Mouse (Mus musculus) small intestine, adult 2 months (tissue): ENCODE results near the gene Srp9. TPM values are rescaled to one million over a fixed set of nuclear protein-coding genes. Genes with fewer than 3 reads are reported as not detected.

ENCODE experiments used
- H3K27ac ChIP-seq: fragments of 200-500 bp; 2 replicates; pipeline ENCODE4 v1.5.1; 2012; ENCODE audit warnings: low read depth, low read length, control low read depth, inconsistent platforms; ENCODE audit not compliant: insufficient read depth
- H3K27me3 ChIP-seq: fragments of 200-500 bp; 2 replicates; pipeline ENCODE4 v1.6.1; 2012; ENCODE audit warnings: mild to moderate bottlenecking, moderate library complexity, low read length, inconsistent platforms; ENCODE audit not compliant: control insufficient read depth, insufficient read depth
- H3K36me3 ChIP-seq: fragments of 200-500 bp; 2 replicates; pipeline ENCODE4 v1.6.1; 2012; ENCODE audit warnings: mild to moderate bottlenecking, low read length, control low read depth, inconsistent platforms; ENCODE audit not compliant: control insufficient read depth, insufficient read depth
- H3K4me1 ChIP-seq: fragments of 200-500 bp; 2 replicates; pipeline ENCODE4 v1.6.1; 2012; ENCODE audit warnings: low read length, inconsistent platforms, mixed read lengths; ENCODE audit not compliant: control insufficient read depth, insufficient read depth, insufficient read length
- H3K4me3 ChIP-seq: fragments of 200-500 bp; 2 replicates; pipeline ENCODE4 v1.5.1; 2012; ENCODE audit warnings: low read depth, mild to moderate bottlenecking, control low read depth, inconsistent platforms, low read length, moderate library complexity
- CTCF ChIP-seq: fragments of 200-500 bp; IDR thresholded peaks from 2 replicates; pipeline ENCODE4 v1.5.1; 2012; ENCODE audit warnings: low read depth, mild to moderate bottlenecking, control low read depth, inconsistent platforms, low read length, moderate library complexity, mixed read lengths; ENCODE audit not compliant: insufficient replicate concordance, insufficient read length; ENCODE audit errors: extremely low read depth
- POLR2A ChIP-seq: fragments of 200-500 bp; IDR thresholded peaks from 2 replicates; pipeline ENCODE4 v1.6.1; 2012; ENCODE audit warnings: low read depth, mild to moderate bottlenecking, control low read depth, inconsistent platforms, low read length, moderate library complexity
- WGBS: fragments of 180-500 bp; shearing (Covaris S2); methylation state at CpG from one replicate; pipeline ENCODE4 v1.1.7; 2018; 5-methylcytosine and 5-hydroxymethylcytosine counted together
- polyA plus RNA-seq: library from polyadenylated mRNA; depleted of rRNA; stranded (reverse); fragments of >200 nt; gene quantifications from 2 replicates; pipeline ENCODE4 v1.2.3, GENCODE M21; 2012; rRNA removed

Gene Srp9
- 14.6 and 23.5 TPM in 2 replicates for polyA plus RNA-seq

DNA sequence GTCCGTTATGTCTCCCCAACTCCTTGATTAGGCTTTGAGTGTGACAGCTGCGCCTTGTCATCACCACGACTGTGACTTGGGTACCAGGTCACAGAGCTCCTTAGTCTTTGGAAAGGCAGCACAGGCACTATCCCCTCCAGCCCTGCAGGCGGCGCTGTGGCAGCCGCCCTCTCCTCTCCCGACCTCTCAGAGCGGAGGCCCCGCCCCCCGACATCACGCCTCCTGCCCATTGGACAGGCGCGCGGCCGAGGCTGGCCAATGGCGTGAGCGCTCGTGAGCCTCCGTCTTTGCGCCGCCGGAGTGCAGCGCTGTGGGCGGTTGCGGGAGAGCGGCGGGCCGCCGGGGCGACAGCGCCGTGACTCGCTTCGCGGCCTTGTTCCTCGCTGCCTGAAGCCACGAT lies at the start of gene Srp9:
Gene Srp9, plus strand, starts transcription at position 232 of the 400 bp plus-strand sequence.
- peak within 1 kb of the TSS; percentile 65 for H3K27ac ChIP-seq
- H3K4me1 ChIP-seq: no peaks in the 10 kb centered on the region
- H3K36me3 ChIP-seq: peaks cover 9% of the 10 kb centered on the region
- no peaks in the 10 kb centered on the region for H3K27me3 ChIP-seq
- TF ChIP-seq POLR2A: peak; percentile 71
- peak; percentile 99 for TF ChIP-seq CTCF
- WGBS: under 1% methylated on average over 37 of the region's 37 CpGs
- peak within 1 kb of the TSS; percentile 96 for H3K4me3 ChIP-seq

DNA sequence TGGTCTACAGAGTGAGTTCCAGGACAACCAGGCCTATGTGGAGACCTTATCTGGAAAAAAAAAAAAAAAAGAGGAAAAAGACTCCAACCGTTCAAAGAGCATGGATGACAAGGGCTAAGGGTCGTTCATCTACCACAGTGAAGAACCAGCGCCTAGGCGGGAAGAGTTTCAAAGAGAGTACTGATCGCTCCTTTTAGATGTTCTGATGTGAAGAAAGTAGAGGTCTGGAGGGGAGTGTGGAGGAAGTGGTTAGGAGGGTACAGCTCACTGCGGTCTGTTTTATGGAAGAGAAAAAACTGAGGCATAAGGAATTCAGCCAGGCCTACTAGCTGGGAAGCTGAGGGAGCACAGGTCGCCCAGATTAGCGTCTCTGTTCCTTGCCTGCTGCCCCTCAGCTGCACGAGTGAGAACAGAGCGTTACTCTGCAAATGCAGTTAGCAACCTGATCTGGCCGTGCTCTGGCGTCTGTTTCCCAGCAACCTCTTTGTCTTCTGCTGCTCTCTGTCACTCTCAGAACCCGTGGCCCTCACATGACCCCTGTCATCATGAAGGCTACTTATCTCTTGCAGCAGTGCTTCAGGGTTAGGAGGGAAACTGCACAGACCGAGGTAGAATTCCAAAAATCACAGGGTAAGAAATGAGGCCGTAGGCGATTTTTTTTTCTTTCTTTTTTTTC lies 42.7 kb upstream of the Srp9 start:
- Histone ChIP-seq H3K27ac (no peak overlapping the region), H3K4me1 (no peaks in the 10 kb centered on the region), H3K4me3 (no peak overlapping the region), H3K27me3 (no peaks in the 10 kb centered on the region), H3K36me3 (no peaks in the 10 kb centered on the region)
- 30% methylated on average over 16 of the region's 16 CpGs for WGBS
- no peak for TF ChIP-seq POLR2A
- TF ChIP-seq CTCF: no peak

DNA sequence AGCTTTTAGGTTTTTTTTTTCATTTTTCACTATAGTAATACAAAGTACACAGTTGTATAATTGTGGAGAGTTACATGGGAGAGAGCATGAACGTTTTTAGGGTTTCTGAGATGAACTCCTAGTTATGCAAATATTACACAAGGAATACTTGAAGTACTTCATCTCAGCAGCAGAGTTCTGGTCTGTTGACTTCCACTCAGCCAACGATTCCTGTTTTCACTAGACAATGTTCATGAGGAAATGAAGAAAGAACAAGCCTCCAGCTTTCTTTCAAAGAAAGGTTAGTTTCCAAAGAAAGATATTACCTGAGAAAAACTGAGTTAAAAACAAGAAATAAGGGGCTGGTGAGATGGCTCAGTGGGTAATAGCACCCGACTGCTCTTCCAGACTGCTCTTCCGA lies 41.1 kb upstream of the Srp9 start:
- Histone ChIP-seq H3K4me3 (no peak overlapping the region), H3K36me3 (no peaks in the 10 kb centered on the region), H3K27ac (no peak overlapping the region), H3K27me3 (no peaks in the 10 kb centered on the region), H3K4me1 (no peaks in the 10 kb centered on the region; the same call in 1 of the 2 replicates)
- TF ChIP-seq POLR2A: no peak
- TF ChIP-seq CTCF: no peak
- WGBS: 66% methylated on average over 4 of the region's 4 CpGs

DNA sequence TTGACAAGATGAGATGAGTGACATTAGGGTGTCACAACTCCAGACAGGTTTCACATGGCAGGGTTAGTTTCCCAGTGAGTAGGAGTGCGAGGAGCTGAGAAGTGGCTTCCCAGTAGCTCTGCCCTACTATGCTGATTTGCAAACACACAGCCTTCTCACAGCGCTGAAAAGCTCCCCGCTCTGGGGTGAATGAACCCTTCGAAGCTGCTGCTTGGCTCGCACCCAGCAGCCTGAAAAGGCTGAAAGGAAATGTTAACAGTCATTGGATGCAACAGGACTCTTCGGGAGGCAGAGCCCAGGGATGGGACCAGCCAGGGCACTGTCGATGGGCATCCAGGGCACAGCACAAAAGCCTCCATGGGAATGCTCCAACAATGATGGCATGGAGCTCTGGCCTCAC lies 37.8 kb upstream of the Srp9 start:
- Histone ChIP-seq H3K4me1 (peaks cover 3% of the 10 kb centered on the region; the same call in 1 of the 2 replicates), H3K36me3 (no peaks in the 10 kb centered on the region), H3K27ac (no peak overlapping the region), H3K4me3 (no peak overlapping the region), H3K27me3 (no peaks in the 10 kb centered on the region)
- WGBS: 73% methylated on average over 7 of the region's 7 CpGs
- TF ChIP-seq CTCF (no peak), POLR2A (no peak)

DNA sequence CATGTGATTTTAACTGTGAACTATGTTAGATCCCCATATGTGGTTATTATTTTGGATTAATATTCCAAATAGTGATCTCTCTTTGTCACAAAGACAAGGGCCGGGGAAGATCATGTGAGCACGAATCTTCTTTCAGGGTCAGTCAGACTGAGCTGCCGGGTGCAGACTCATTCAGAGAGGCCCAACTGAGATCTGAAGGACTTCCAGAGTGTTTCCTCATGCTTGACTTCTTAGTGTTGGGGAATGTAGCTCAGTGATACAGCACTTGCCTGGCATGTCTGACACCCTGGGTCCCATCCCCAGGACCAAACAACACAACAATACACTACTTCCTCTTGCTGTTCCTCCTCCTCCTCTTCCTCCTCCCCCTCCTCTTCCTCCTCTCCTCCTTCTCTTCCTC lies 37.2 kb upstream of the Srp9 start:
- no peaks in the 10 kb centered on the region for H3K36me3 ChIP-seq
- no peak overlapping the region for H3K27ac ChIP-seq
- no peaks in the 10 kb centered on the region for H3K27me3 ChIP-seq
- peaks cover 3% of the 10 kb centered on the region; the same call in 1 of the 2 replicates for H3K4me1 ChIP-seq
- WGBS: 84% methylated on average over 3 of the region's 3 CpGs
- TF ChIP-seq CTCF (no peak), POLR2A (no peak)
- H3K4me3 ChIP-seq: no peak overlapping the region

DNA sequence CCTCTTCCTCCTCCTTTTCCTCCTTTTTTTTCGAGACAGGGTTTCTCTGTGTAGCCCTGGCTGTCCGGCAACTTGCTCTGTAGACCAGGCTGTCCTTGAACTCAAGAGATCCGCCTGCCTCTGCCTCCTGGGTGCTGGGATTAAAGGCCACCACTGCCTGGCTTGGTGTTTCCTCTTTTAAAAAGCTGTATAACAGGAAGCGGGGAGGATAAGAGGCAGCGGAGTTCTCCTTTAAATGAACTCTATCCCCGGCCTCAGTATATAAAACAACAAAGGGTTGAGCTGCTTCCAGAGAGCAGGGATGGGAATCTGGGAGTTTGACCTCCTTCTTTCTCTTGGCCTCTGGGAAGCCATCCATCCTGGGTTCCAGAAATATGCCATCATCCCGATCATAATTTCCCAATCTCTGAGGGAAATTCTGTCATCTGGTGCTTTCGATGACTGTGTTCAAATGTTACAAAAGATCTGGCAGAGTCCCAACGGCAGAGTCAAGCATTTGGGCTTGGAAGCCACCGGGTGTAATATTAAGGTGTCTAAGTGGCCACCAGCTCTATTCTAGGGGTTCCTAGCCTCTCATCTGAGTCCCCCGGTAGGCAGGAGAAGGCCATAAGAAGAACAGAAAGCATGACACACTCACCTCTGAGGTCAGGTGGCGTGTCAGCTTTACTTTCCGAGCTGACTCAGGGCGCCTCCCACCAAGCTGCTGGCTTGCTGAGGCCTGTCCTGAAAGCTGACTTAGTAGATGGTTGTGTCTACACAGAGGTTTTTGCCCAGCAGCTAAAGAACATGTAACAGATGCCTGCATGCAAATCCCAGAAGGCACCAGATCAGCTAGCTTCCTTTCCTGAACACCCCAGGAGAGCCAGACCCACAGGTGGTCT lies 36.5 kb upstream of the Srp9 start:
- 81% methylated on average over 14 of the region's 14 CpGs for WGBS
- TF ChIP-seq POLR2A: no peak
- no peak for TF ChIP-seq CTCF

More for the DNA sequence above, 36.5 kb upstream of the Srp9 start:
- Histone ChIP-seq H3K27ac (no peak overlapping the region), H3K4me1 (peaks cover 3% of the 10 kb centered on the region; the same call in 1 of the 2 replicates), H3K27me3 (no peaks in the 10 kb centered on the region), H3K4me3 (no peak overlapping the region), H3K36me3 (no peaks in the 10 kb centered on the region)
